Mouse (Mus musculus): ENCODE data around the gene E2f2.

GRCm38 (mm10) chr4:136149045-136149379 lies 23.2 kb upstream of the E2f2 start:
- TF ChIP-seq CTCF (IDR thresholded peaks at IDR 0.05; ENCODE audit: borderline replicate concordance, insufficient read depth, low read depth, low read length), result no peak
- TF ChIP-seq POLR2A (IDR thresholded peaks at IDR 0.05; ENCODE audit: borderline replicate concordance, insufficient read depth, low read length), result no peak

Data from cerebellum, adult 2 months (tissue).